Mouse (Mus musculus) large intestine, adult 2 months (tissue): ENCODE data around the gene Mier2. TPM values are rescaled to one million over a fixed set of nuclear protein-coding genes. Genes with fewer than 3 reads are reported as not detected.

ENCODE experiments used
- DNase-seq: peaks from one replicate; pipeline ENCODE4 v3.0.0-alpha.2; 2012; ENCODE audit warnings: low read depth, low spot score
- WGBS: fragments of 180-500 bp; shearing (Covaris S2); methylation state at CpG from one replicate; pipeline ENCODE4 v1.1.7; 2018; 5-methylcytosine and 5-hydroxymethylcytosine counted together
- polyA plus RNA-seq: library from polyadenylated mRNA; depleted of rRNA; stranded (reverse); fragments of >200 nt; gene quantifications from 2 replicates; pipeline ENCODE4 v1.2.3, GENCODE M21; 2012

Mier2 gene
- polyA plus RNA-seq, 1 experiment: 66.3 TPM

DNA sequence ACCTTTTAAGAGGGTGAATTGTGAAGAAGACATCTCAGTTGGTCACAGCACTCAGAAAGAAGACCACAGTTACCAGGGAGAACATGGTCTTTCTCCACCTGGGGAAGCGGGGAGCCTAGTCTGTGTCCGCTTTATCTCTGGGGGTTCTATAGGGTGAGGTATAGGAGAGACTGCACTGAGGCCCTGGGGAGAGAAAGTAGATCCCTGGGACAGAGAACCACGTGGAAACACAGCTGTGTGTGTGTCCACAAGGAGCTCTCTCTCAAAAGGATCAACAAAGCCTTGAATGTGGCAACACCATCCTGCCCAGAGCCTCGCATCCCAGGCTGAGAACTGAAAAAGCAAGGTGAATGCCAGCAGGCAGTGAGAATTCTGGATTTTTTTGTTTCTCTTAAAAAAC is 22.4 kb upstream of the Mier2 start:
- WGBS: 69% methylated on average over 4 of the region's 4 CpGs
- no peak for DNase-seq

DNA sequence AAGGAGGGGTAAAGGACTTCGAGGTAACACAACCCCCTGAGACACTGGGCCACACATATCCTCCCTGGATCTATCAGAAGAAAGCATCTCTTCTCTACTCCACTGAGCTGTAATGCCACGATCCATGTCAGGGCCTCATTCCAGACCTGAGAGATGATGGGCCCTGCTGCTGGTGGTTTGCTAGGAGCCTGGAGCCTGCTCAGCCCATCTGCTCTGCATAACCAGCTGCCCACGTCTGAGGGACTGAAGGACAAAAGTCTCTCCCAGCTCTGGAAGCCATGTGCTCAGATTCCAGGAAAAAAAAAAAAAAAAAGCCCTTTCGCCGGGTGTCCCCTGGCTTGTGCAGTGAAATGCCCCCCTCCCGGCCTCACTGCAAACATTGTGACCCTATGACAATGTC is 20.8 kb upstream of the Mier2 start:
- 57% methylated on average over 6 of the region's 6 CpGs for WGBS
- DNase-seq: no peak

DNA sequence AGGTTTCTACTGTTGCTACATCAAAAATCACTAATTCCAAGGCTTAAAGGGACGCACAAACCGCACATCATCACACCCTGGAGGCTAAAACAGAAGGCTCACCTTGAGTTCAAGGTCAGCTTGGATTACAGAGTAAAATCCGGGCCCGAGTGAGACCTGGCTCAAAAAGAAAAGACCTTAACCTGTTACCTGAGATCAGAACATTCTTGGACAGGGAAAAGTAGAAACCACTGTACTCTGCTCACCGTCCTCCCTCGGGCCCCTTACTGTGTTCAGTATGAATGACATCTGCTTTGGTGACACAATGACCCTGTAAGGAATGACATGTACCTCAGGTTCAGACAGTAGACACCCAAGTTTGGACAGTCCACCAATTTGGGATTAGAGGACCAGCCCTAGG is 19.8 kb upstream of the Mier2 start:
- 80% methylated on average over 6 of the region's 6 CpGs for WGBS
- no peak for DNase-seq

DNA sequence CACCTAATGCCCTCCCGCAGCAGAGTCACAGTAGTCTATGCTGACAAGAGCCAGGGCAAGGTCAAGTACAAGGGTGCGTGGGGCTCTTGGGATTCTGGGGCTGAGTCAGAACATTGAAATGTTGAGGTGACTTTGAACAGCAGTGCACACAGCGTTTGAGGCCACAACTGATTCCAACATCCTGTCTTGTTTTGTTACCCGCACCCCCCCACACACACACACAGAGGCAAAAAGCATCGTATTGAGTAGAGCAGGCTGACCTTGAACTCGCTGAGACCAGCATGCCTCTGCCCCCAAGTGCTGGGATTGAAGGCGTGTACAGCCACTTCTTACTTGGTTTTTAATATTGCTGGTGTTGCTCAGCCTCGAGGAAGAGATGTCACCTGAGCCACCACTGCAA is 19.4 kb upstream of the Mier2 start:
- no peak for DNase-seq
- WGBS: 66% methylated on average over 8 of the region's 8 CpGs

DNA sequence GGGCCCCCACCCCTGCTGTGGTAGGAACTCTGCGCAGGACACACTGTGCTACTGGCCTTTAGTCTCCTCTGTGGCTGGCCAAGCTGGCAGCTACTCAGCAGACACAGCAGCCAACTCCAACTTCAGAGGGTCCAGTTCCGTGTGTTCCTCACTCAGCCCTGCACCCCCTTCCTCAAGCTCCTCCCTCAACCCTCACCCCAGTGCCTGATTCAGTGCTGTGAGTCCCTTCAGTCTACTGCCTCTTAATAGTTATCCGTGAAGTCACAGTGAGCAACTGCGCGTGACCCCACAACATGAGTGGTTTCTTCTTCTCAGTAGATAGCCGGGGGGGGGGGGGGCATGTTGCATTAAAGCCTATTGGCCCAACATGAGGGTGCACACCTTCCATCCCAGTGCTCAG is 18.6 kb upstream of the Mier2 start:
- DNase-seq: no peak
- 85% methylated on average over 6 of the region's 6 CpGs for WGBS

DNA sequence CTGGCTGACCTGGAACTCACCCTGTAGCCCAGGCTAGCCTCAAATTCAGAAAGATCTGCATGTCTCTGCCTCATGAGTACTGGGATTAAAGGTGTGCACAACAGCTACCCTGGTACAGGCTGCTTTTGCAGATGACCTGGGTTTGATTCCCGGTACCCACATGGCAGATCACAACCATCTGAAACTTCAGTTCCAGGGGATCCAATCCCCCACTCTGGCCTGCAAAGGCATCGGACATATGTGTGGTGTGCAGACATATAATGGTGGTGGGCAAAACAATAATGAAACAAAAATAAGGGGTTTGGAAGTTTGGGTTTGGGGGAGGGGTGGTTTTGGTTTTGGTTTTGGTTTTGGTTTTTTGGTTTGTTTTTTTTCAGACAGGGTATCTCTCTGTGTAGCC is 16.3 kb upstream of the Mier2 start:
- no peak for DNase-seq

DNA sequence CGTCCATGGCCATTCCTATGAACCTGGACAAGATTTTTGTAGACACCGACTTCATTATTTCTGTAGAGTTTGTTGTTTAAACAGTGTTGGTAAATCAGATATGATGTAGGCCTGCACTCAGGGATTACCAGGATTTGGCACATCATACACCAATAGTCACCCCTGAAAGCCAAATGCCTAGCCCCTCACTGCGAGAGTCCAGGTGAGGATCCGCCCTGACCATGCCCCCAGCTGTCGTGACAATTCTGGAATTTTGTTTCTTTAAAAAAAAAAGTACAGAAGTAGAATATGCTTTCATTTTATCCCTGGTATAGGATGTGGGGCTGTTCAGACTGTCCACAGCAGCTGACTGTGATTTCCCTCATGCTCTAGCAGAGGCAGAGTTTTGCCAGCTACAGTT is 14.9 kb upstream of the Mier2 start:
- DNase-seq: no peak
- WGBS: 88% methylated on average over 5 of the region's 5 CpGs

More for the DNA sequence above, 16.3 kb upstream of the Mier2 start:
- 96% methylated on average over 2 of the region's 2 CpGs for WGBS

DNA sequence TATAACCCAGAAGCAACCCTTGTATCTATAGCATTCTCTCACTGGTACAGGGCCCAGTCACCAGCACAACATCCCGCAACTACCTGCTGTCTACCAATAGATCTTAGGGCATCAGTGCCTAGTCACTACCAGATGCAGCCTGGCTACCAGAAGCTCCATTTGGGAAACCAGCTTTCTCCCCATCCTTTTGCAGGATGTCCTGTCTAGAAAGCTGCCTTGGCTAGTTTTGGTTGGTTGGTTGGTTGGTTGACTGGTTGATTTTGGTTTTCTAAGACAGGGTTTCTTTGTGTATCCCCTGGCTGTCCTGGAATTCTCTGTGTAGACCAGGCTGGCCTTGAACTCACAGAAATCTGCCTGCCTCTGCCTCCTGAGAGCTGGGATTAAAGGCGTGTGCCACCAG is 4.7 kb upstream of the Mier2 start:
- 84% methylated on average over 2 of the region's 2 CpGs for WGBS
- no peak for DNase-seq

DNA sequence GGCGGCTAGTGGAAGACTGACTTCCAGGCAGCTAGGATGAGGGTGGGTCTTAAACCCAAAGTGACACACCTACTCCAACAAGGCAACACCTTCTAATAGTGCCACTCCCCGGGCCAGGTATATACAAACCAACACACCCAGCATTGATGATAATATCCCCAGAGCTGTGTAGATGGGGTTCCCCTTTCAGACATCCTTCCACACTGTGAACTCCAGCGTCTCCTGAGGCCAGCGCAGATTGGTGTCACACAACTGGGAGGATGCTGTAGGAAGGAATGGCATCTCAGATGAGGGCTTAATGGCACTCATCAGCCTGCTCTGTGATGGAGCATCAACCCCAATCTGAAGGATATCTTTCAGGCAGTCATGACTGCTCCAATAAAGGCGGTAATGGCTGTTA is 2.5 kb upstream of the Mier2 start:
- no peak for DNase-seq
- 86% methylated on average over 5 of the region's 5 CpGs for WGBS

DNA sequence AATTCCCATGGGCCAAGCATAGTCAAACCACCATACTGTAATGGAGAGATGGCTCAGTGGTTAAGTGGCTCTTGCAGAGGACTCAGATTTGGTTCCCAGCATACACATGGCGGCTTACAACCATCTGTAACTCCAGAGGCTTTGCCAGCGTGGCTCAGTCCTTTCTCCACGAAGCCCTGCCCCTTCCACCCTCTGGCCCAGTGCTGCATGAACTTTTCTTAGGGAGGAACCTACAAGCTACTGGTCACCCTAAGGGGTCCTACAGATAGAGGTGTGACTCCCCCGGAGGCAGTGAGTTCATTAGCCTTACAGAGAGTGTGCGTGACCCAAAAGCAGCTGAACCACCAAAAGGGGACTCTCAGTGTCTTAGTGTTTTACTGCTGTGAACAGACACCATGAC is 2.0 kb upstream of the Mier2 start:
- no peak for DNase-seq
- 93% methylated on average over 5 of the region's 5 CpGs for WGBS

DNA sequence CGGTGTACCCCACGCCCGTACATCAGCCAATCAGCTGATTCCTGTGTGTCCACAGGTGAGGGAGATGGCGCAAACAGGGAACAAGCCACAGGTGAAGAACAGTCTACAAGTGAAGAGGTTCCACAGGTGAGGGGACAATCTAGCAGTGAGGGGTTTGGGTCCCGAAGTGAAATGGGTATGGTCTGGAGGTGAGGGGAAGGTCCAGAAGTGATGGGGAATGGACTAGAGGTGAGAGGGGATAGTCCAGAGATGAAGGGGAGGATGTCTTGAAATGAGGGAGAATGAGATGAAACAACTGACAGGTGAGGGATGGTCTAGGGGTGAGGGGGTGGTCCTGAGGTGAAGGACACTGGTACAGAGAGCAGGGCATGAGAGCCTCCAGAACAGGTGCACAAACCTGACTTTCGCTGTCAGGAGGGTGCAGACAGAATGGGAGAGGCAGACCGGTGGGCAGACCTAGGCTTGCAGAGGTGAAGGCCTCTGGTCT is 282 bp upstream of the Mier2 start:
- 26% methylated on average over 7 of the region's 7 CpGs for WGBS
- no peak for DNase-seq

DNA sequence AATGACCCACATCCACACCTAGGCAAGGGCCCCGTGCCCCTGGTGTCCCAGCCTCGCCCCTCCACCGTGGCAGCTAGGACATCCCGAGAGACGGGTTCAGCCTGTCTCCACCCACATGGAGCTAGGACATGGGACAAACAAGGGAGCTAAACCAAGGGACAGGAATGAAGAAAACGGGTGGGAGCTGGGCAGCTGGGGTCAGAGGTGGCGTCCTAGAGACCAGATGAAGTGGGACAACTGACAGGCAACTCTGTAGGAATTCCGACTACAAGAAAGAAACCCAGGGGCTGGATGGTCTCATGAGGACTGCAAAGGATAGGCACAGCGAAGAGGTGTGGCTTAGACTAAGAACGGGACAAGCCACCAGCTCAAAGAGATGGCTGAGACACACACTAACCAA is 1.3 kb downstream of the Mier2 start:
- DNase-seq: no peak
- 31% methylated on average over 10 of the region's 10 CpGs for WGBS

DNA sequence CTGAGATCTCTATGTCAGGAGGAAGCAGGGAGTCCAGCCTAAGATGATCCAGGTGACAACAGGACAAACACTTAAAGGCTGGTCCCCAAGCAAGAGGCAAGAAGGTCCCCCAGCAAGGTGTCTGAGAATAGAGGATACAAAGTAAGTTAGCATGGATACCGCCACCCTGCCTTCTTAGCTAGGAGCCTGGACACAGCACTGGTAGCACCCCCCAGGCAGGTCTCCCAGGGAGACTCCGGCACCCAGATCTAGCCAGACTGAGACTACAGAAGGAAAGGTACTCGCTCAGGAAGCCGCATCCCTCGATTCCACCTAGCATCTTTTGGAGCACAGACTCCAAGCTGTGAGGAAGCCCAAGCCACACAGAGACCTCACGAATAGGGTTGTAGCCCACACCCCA is 1.8 kb downstream of the Mier2 start:
- 88% methylated on average over 6 of the region's 6 CpGs for WGBS
- no peak for DNase-seq

DNA sequence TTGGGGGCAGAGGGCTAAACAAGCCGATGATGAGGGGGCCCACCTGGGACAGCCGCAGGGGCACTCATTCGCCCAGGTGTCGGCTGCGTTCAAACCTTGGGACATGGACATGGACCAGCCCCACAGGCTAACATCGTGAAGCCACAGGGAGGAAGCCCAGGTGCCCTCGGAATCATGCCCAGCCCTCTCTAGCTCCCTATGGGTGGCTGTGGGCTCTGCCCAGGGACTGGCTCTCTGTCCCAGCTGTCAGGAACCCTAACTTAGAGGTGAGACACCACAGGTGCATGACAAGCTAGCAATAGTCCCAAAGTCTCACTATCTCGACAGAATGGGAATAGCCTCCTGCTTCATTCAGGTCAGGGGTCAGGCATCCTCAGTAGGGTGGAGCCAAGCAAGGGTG is 2.5 kb downstream of the Mier2 start:
- DNase-seq: no peak
- 80% methylated on average over 8 of the region's 8 CpGs for WGBS

DNA sequence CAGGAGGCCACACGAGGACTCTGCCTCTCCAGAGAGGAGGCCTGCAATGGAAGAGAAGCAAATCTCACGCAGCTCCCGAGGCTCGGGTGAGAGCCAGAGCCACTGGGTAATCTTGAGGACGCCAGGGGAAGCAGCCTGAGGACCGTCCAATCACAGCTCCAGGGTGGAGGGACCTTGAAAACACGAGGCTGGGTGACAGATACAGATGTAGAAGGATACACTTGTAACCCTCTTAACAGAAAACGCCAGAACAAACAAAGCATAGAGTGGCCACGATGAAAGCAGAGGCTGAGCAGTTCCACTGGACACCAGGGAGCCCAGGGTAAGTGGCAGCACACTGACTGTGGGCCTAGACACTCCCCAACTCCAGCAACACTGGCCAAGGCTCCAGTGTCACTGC is 4.6 kb downstream of the Mier2 start:
- DNase-seq: no peak
- 73% methylated on average over 9 of the region's 9 CpGs for WGBS

DNA sequence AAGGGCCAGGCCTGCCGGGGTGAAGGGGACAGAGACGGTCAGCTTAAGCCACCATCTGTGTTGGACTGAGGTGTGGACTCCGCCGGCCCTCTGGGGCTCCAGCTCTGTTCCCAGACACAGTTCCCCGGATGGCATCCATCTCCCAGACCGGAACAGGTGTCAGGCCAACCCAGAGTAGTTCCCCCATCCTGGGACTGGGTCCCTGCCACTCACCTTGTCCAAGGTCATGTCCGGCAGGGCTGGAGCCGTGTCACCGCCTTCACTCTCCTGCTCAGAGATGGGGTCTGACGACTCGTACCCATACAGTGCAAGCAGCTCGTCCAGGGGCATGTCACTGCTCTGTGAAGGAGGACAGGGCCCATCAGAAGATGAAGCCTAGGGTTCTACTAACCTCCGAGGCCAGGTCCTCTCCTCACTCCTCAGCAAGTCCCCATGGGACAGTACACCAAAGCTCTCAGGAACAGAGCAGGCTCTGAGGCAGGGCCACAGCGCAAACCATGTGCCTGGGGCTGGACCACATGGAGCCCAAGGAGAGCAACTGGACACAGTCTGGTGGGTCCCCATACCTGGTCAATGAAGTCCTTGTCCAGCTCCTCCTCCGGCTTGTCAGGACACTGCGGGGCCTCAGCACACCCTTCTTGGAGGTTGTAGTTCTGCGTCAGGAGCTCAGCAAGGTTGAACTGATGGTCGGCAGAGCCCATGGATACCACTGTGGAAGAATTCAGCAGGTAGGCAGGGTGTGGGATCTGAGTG is 5.9 kb downstream of the Mier2 start:
- DNase-seq: no peak

DNA sequence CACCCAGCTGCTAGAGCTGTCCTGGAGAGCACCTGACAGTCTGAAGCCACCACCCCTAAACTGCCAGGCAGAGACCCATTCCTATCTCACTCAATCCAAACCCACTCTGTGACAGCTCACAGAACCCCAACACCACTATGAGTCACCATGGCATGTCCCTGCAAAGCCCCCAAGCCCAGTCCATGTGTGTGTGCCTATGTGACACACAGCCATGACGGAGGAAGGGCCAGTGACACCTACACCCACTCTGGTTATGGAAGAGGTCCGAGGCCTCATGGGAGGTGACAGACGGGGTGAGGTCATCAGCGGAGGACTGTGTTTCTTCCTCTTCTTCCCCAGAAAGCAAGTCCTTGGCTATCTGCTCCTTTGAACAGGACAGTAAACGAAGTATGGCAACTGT is 6.5 kb downstream of the Mier2 start:
- DNase-seq: no peak
- WGBS: 91% methylated on average over 5 of the region's 5 CpGs

More for the DNA sequence above, 5.9 kb downstream of the Mier2 start:
- WGBS: 92% methylated on average over 18 of the region's 18 CpGs

DNA sequence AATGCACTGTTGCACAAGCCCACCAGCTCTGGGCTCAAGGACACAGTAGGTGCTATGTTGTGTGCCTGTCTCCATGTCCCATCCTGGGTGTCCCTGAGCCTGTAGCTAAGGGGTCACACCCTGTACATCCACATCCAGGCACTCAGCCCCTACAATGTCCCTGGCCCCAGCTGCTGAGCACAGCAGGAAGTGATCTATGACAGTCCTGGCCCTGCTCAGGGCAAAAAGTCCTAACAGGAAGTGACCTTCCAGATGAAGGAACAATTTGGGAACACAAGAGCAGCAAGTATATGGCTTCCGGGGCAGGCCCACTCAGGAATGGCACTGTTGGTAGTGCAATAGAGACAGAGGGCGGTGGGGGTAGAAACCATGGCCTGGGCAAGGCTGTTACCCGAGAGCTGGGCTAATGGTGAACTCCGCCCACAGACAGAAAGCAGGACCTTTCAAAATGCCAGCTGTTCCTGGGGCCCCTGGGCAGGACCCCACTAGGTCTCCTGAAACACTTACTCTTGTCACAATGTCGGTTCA is 7.8 kb downstream of the Mier2 start:
- 78% methylated on average over 5 of the region's 5 CpGs for WGBS
- DNase-seq: no peak

DNA sequence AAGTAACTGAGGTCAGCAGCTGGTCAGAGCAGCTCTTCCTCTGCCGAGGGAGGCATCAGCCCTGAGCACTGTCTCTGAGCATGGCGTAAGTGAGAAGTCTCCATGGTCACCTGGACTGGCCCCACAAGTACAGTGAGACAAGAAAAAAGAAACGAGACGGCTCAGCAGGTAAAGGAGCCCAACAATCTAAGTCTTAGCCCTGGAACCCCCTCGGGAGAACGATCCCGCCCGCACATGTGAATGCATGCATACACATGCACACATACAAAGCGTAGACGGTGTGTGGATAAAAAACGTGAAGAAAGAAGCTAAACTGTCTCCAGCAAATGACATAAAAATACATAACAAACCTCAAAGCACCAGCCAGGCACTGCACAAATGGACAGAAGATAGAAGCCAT is 8.5 kb downstream of the Mier2 start:
- no peak for DNase-seq
- WGBS: 92% methylated on average over 11 of the region's 11 CpGs

DNA sequence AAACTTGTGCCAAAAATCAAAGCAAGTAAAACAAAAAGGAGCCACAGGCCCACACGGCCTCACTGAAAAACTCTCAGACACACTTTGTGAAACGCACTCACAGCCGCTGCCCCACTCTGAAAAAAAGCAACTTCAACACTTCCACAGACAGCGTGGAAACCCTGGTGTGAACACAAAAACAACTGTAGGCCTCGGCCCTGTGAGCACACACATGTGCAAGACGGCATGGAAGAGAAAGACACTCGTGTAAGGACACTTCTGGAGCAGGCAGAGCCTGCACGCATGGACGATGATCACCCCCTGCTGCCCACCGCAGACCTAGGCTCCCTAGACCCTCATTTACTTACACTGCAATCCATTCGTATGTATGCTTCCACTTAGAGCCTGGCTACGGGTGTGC is 9.1 kb downstream of the Mier2 start:
- 92% methylated on average over 12 of the region's 12 CpGs for WGBS
- no peak for DNase-seq

DNA sequence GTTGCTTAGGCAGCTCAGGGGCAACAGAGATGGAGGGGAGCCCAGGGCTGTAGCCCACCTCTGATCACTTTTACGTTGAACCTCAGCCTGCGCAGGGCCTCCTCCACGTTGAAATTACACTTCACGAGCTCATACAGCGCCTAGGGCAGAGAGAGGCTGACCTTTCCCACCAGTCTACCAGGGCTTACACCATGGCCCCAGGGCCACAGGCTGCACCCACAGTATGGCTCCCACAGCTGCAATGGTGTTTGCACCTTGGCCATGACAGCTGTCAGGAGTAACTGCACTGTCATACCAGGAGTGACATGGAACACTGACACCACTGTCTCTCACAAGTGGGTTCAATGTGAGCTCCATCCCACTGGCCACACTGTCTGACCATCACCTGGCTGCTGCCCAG is 10.4 kb downstream of the Mier2 start:
- no peak for DNase-seq
- WGBS: 89% methylated on average over 5 of the region's 5 CpGs
